Mouse (Mus musculus): ENCODE data around the gene Smyd2.

DNA sequence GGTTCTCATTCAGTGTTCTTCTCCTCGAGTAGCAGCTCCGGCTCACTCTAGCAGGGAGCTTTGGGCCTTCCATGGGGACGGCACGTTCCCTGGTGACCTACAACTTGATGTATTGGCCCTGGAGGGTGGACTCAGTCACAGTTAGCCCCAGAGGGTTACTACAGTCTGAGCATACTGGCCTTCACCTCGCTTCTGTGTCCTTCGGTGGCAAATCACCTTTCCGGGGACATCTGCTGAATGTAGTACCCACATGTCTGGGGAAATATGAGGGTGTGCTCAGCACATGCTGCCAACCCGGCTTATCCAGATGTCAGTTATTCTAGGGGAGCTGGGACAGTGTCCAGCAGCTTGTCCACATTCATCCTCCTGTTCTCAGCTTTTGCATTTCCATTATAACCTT is 48.6 kb downstream of the Smyd2 start:
- TF ChIP-seq EP300 (IDR thresholded peaks at IDR 0.05; ENCODE audit: insufficient read depth, low read depth, low read length) (no peak), POLR2A (IDR thresholded peaks at IDR 0.05; ENCODE audit: insufficient read depth, low read depth, low read length) (no peak), CTCF (IDR thresholded peaks at IDR 0.05) (no peak)

Data from heart, adult 2 months (tissue).